Mouse (Mus musculus) ES-E14 (cell line): ENCODE measurements around the gene Fer1l5. TPM values are rescaled to one million over a fixed set of nuclear protein-coding genes. Genes with fewer than 3 reads are reported as not detected.

Experiments
- DNase-seq: peaks from one replicate; pipeline ENCODE4 v3.0.0-alpha.2; 2013; ENCODE audit warnings: low read depth, low spot score
- H3K27ac ChIP-seq: 2 replicates; pipeline ENCODE4 v1.5.1; 2012; ENCODE audit warnings: low read depth, mild to moderate bottlenecking, low read length, moderate library complexity, mixed read lengths; ENCODE audit not compliant: poor library complexity, insufficient read depth, severe bottlenecking
- H3K36me3 ChIP-seq: 2 replicates; pipeline ENCODE4 v1.6.1; 2012; ENCODE audit warnings: mild to moderate bottlenecking, low read length, moderate library complexity, mixed read lengths; ENCODE audit not compliant: control insufficient read depth, poor library complexity, insufficient read depth, severe bottlenecking
- H3K4me1 ChIP-seq, 2 experiments: fragments of 150-350 bp in 1 of 2; sonication (generic) in 1 of 2; 2 replicates each; pipeline ENCODE4 v1.6.1; 2012; ENCODE audit warnings: low read length in 2 of 2, mild to moderate bottlenecking in 1 of 2, mixed read lengths in 1 of 2; ENCODE audit not compliant: control insufficient read depth in 2 of 2, insufficient read depth in 2 of 2, poor library complexity in 1 of 2
- H3K4me3 ChIP-seq, 2 experiments: fragments of 150-350 bp in 1 of 2; sonication (generic) in 1 of 2; 2 replicates each; pipeline ENCODE4 v1.5.1; 2012; ENCODE audit warnings: low read length in 2 of 2, low read depth in 1 of 2, mild to moderate bottlenecking in 1 of 2, mixed read lengths in 1 of 2; ENCODE audit not compliant: insufficient read depth in 1 of 2, poor library complexity in 1 of 2, severe bottlenecking in 1 of 2
- H3K9ac ChIP-seq: 2 replicates; pipeline ENCODE4 v1.6.1; 2012; ENCODE audit warnings: low read depth, mild to moderate bottlenecking, low read length, mixed read lengths; ENCODE audit not compliant: poor library complexity, insufficient read depth, severe bottlenecking
- H3K9me3 ChIP-seq: fragments of 150-350 bp; sonication (generic); 2 replicates; pipeline ENCODE4 v1.6.1; 2012; ENCODE audit warnings: low read depth, mild to moderate bottlenecking, low read length; ENCODE audit not compliant: control insufficient read depth, insufficient read depth
- CHD2 ChIP-seq: IDR thresholded peaks from 2 replicates; pipeline ENCODE4 v1.6.1; 2014; ENCODE audit warnings: mild to moderate bottlenecking, low read depth, low read length, inconsistent platforms
- HCFC1 ChIP-seq: IDR thresholded peaks from 2 replicates; pipeline ENCODE4 v1.6.1; 2012; ENCODE audit warnings: low read length, inconsistent platforms, borderline replicate concordance; ENCODE audit not compliant: insufficient read depth
- MAFK ChIP-seq: IDR thresholded peaks from 2 replicates; pipeline ENCODE4 v1.6.1; 2014; ENCODE audit warnings: mild to moderate bottlenecking, low read depth, low read length, inconsistent platforms; ENCODE audit not compliant: insufficient read depth
- ZC3H11A ChIP-seq: IDR thresholded peaks from 2 replicates; pipeline ENCODE4 v1.6.1; 2012; ENCODE audit warnings: low read depth, mild to moderate bottlenecking, inconsistent platforms, low read length, borderline replicate concordance
- ZNF384 ChIP-seq: IDR thresholded peaks from 2 replicates; pipeline ENCODE4 v1.6.1; 2012; ENCODE audit warnings: low read depth, low read length, inconsistent platforms
- in situ Hi-C, 2 experiments: fragments of 600-800 bp; cut with MboI; formaldehyde crosslinking; loops; one replicate each; pipeline ENCODE4 v1.15.1; 2025; ENCODE audit warnings: low sequenced_read_pairs in 2 of 2, inconsistent platforms in 1 of 2; ENCODE audit not compliant: unreplicated experiment in 2 of 2
- total RNA-seq: library from RNA; depleted of rRNA; stranded (reverse); fragments of 300-350 nt; gene quantifications from 2 replicates; pipeline ENCODE4 v1.2.3, GENCODE M21; 2012

Gene Fer1l5
- total RNA-seq, 1 experiment = 0.13 TPM

GRCm38 (mm10) chr1:36352351-36352750 is 19.7 kb upstream of the Fer1l5 start:
- no peak for TF ChIP-seq CHD2
- TF ChIP-seq ZNF384 = no peak
- TF ChIP-seq ZC3H11A = no peak
- TF ChIP-seq HCFC1 = no peak
- no peak for TF ChIP-seq MAFK
- in situ Hi-C loops = no loop called here
- Histone ChIP-seq H3K9ac (no peak overlapping the region), H3K9me3 (no peaks in the 10 kb centered on the region), H3K27ac (no peak overlapping the region), H3K4me1 (no peaks in the 10 kb centered on the region), H3K4me3 (no peak overlapping the region), H3K36me3 (peaks cover 58% of the 10 kb centered on the region)
- DNase-seq = no peak

- Histone ChIP-seq H3K27ac (no peak overlapping the region), H3K9ac (no peak overlapping the region), H3K36me3 (peaks cover 39% of the 10 kb centered on the region), H3K9me3 (no peaks in the 10 kb centered on the region), H3K4me3 (no peak overlapping the region), H3K4me1 (no peaks in the 10 kb centered on the region)
- in situ Hi-C loops = no loop called here
- DNase-seq = no peak
- no peak for TF ChIP-seq ZNF384
- no peak for TF ChIP-seq CHD2
- TF ChIP-seq ZC3H11A = no peak
- TF ChIP-seq HCFC1 = no peak
- TF ChIP-seq MAFK = no peak
These were observed 15.0 kb upstream of the Fer1l5 start for GRCm38 (mm10) chr1:36356955-36357695.

DNA sequence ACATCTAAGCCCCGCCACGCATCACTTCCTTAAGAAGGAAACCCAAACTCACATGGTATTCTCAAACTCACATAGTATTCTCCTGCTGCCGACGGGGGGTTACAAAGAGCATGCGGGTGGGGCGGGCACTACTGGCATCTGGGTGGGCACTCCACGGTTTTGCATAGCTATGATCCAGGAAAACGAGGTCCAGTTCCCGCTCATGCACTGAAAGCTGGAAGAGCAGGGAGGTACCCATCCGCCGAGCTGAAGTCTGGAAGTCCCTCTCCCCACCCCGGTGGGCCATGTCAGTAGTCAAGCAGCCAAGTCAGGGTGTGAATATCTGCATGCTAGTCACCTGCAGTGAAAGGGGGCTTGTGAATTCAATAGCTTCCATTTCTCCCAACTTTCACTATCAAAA is 4.4 kb upstream of the Fer1l5 start:
- no peak for DNase-seq
- H3K4me3 ChIP-seq = peak overlapping the region; percentile 80 to 95
- peaks cover 0 to 7% of the 10 kb centered on the region in 2 experiments; a peak in 1 of 4 replicates for H3K4me1 ChIP-seq
- no peaks in the 10 kb centered on the region for H3K9me3 ChIP-seq
- in situ Hi-C loops = no loop called here
- no peak overlapping the region; the same call in 1 of the 2 replicates for H3K9ac ChIP-seq
- TF ChIP-seq HCFC1 (no peak), MAFK (no peak), CHD2 (no peak), ZC3H11A (no peak), ZNF384 (no peak)
- peaks cover 15% of the 10 kb centered on the region for H3K36me3 ChIP-seq
- H3K27ac ChIP-seq = no peak overlapping the region

GRCm38 (mm10) chr1:36368112-36368968 is 3.8 kb upstream of the Fer1l5 start:
- peak overlapping the region; percentile 80 to 95 for H3K4me3 ChIP-seq
- H3K27ac ChIP-seq = peak overlapping the region; percentile 73; the same call in 1 of the 2 replicates
- no peak for TF ChIP-seq CHD2
- TF ChIP-seq MAFK = no peak
- TF ChIP-seq ZC3H11A = no peak
- no peak for TF ChIP-seq HCFC1
- no peak for DNase-seq
- H3K36me3 ChIP-seq = peaks cover 15% of the 10 kb centered on the region
- peak overlapping the region; percentile 95 for H3K9ac ChIP-seq
- in situ Hi-C loops = no loop called here
- H3K4me1 ChIP-seq = peaks cover 0 to 7% of the 10 kb centered on the region in 2 experiments; a peak in 1 of 4 replicates
- H3K9me3 ChIP-seq = no peaks in the 10 kb centered on the region
